Comparison of ENCODE assay signal across 10 mouse cellular contexts in genomic region chr3:97682159-97682502, GRCm38 (mm10). TPM values are rescaled to one million over a fixed set of nuclear protein-coding genes. Genes with fewer than 3 reads are reported as not detected.
A peak's percentile ranks its signal among the peaks of the same experiment; 100 is the strongest.
DNase-seq lines count a peak whose midpoint lies in the region; ATAC-seq and TF ChIP-seq lines count a peak whose summit lies in the region.
"Had no signal": no experiment of that assay in that cellular context is flagged by ENCODE, and none has a peak within 500 bp of the region (broad histone marks: within the 10 kb centered on the region; RNA-seq: fewer than 3 reads in every experiment).

No protein-coding gene starts in this region.

- in situ Hi-C loops in ES-E14 (cut with MboI; ENCODE audit: low sequenced_read_pairs in 2 of 2, unreplicated experiment in 2 of 2), result loop anchor here in 1 of 2 experiments (10.0 kb wide), 1 partner anchor 203 kb away; the partner anchor contains the start of gene Pde4dip

- H3K9ac ChIP-seq in heart, embryonic 14.5 days (ENCODE audit: low read length), result peak overlapping the region; percentile 62
- peak overlapping the region; percentile 41; the same call in 1 of the 2 replicates for H3K9ac ChIP-seq in ES-E14 (ENCODE audit: insufficient read depth, low read depth, low read length, poor library complexity, severe bottlenecking)
- H3K9ac ChIP-seq in forebrain, postnatal 0 days, result no peak overlapping the region

- WGBS in heart, embryonic 14.5 days, result 2% methylated on average over 11 of the region's 11 CpGs
- 5% methylated on average over 11 of the region's 11 CpGs for WGBS in forebrain, postnatal 0 days
- WGBS in macrophage (ENCODE audit: missing documents), result 10% methylated on average over 11 of the region's 11 CpGs

- no peaks in the 10 kb centered on the region for H3K9me3 ChIP-seq in heart, embryonic 14.5 days (ENCODE audit: control insufficient read depth, low read length)
- no peaks in the 10 kb centered on the region for H3K9me3 ChIP-seq in ES-E14 (ENCODE audit: control insufficient read depth, insufficient read depth, low read depth, low read length)
- no peaks in the 10 kb centered on the region for H3K9me3 ChIP-seq in forebrain, postnatal 0 days (ENCODE audit: low read length)

- TF ChIP-seq CTCF in forebrain, postnatal 0 days (IDR thresholded peaks at IDR 0.05; ENCODE audit: low read depth), result no peak

- peak overlapping the region; percentile 42 to 43 for H3K4me3 ChIP-seq in heart, embryonic 14.5 days (ENCODE audit: control insufficient read depth in 1 of 2, insufficient read depth in 1 of 2, low read depth in 1 of 2, low read length in 2 of 2)
- peak overlapping the region in 1 of 2 experiments; percentile 63; a peak in 1 of 4 replicates for H3K4me3 ChIP-seq in ES-E14 (ENCODE audit: insufficient read depth in 1 of 2, low read depth in 1 of 2, low read length in 2 of 2, poor library complexity in 1 of 2, severe bottlenecking in 1 of 2)
- H3K4me3 ChIP-seq in forebrain, postnatal 0 days (ENCODE audit: low read depth, low read length), result peak overlapping the region; percentile 44
- peak overlapping the region; percentile 48 for H3K4me3 ChIP-seq in macrophage (ENCODE audit: inconsistent target)

- no peaks in the 10 kb centered on the region for H3K27me3 ChIP-seq in heart, embryonic 14.5 days (ENCODE audit: control insufficient read depth, insufficient read depth, low read length)
- no peaks in the 10 kb centered on the region for H3K27me3 ChIP-seq in forebrain, postnatal 0 days (ENCODE audit: insufficient read depth, low read length)
- H3K27me3 ChIP-seq: Patski had no signal

- intact Hi-C loops in heart, postnatal 10 days (cut with DNase I), result loop anchor here (10.0 kb wide), 1 partner anchor 333 kb away; the partner anchor contains the start of gene Notch2
- intact Hi-C loops in left cerebral cortex, postnatal 25 days (cut with DNase I), result loop anchor here (5.0 kb wide), 1 partner anchor 545 kb away; no protein-coding TSS in a partner anchor

- no peak overlapping the region for H3K27ac ChIP-seq in heart, embryonic 14.5 days (replicated peaks in 1 of 2; ENCODE audit: control insufficient read depth in 1 of 2, insufficient read depth in 1 of 2, low read depth in 2 of 2, low read length in 2 of 2)
- H3K27ac ChIP-seq in ES-E14 (ENCODE audit: insufficient read depth, low read depth, low read length, poor library complexity, severe bottlenecking), result peak overlapping the region; percentile 5; the same call in 1 of the 2 replicates
- no peak overlapping the region for H3K27ac ChIP-seq in forebrain, postnatal 0 days (ENCODE audit: low read depth, low read length)
- no peak overlapping the region for H3K27ac ChIP-seq in macrophage

- H3K4me1 ChIP-seq in heart, embryonic 14.5 days (ENCODE audit: control insufficient read depth in 2 of 2, insufficient read depth in 2 of 2, low read length in 2 of 2), result peaks cover 19 to 30% of the 10 kb centered on the region in 2 experiments
- H3K4me1 ChIP-seq in ES-E14 (ENCODE audit: control insufficient read depth in 2 of 2, insufficient read depth in 2 of 2, low read length in 2 of 2, poor library complexity in 1 of 2), result peaks cover 0 to 13% of the 10 kb centered on the region in 2 experiments; a peak in 2 of 4 replicates
- no peaks in the 10 kb centered on the region for H3K4me1 ChIP-seq in forebrain, postnatal 0 days (ENCODE audit: insufficient read depth)

- H3K4me2 ChIP-seq in heart, embryonic 14.5 days (ENCODE audit: low read length), result peak overlapping the region; percentile 87
- peak overlapping the region; percentile 60 for H3K4me2 ChIP-seq in forebrain, postnatal 0 days (ENCODE audit: low read depth)

- ATAC-seq in heart, embryonic 14.5 days (ENCODE audit: insufficient number of reproducible peaks, insufficient read depth, low FRiP score, low read depth), result no peak
- ATAC-seq in forebrain, postnatal 0 days, result no peak
- ATAC-seq: Patski had no signal

- H3K79me2 ChIP-seq in macrophage (ENCODE audit: inconsistent target), result no peaks in the 10 kb centered on the region

- DNase-seq in heart, postnatal 10 days, result no peak
- DNase-seq in ES-E14 (ENCODE audit: low read depth, low spot score), result no peak
- no peak for DNase-seq in forebrain, postnatal 0 days
- DNase-seq in urinary bladder, postnatal 36 days (ENCODE audit: low spot score in 2 of 2), result no peak
- DNase-seq in left cerebral cortex, postnatal 25 days (ENCODE audit: low spot score in 2 of 2), result no peak
- no peak for DNase-seq in gastrocnemius, postnatal 25 days

- H3K36me3 ChIP-seq in heart, embryonic 14.5 days (ENCODE audit: control insufficient read depth, insufficient read depth, low read length), result no peaks in the 10 kb centered on the region
- H3K36me3 ChIP-seq in ES-E14 (ENCODE audit: control insufficient read depth, insufficient read depth, low read length, poor library complexity, severe bottlenecking) (no peaks in the 10 kb centered on the region), macrophage (ENCODE audit: inconsistent target) (no peaks in the 10 kb centered on the region)
- H3K36me3 ChIP-seq in forebrain, postnatal 0 days (ENCODE audit: insufficient read depth), result no peaks in the 10 kb centered on the region

TF ChIP-seq in ES-E14, 5 proteins besides CTCF, POLR2A, EP300 and RAD21:
- TF ChIP-seq CHD2 (IDR thresholded peaks at IDR 0.05; ENCODE audit: low read depth, low read length), result no peak

RNA-seq across cellular contexts. Expression of gene Gm17651, which starts 7.6 kb away (rescaled TPM):
- not detected in 2 replicates for polyA plus RNA-seq in heart, embryonic 14.5 days (2014; fragmentation: Nextera tagmentation; extraction: Ambion mirVana)
- total RNA-seq in heart, postnatal 10 days (2021), result not detected
- not detected in 2 replicates for total RNA-seq in ES-E14 (2012; rRNA removed)
- total RNA-seq in forebrain, postnatal 0 days (2014; rRNA removed), result not detected in 2 replicates
- polyA plus RNA-seq in forebrain, postnatal 0 days (2015; fragmentation: Nextera tagmentation; extraction: Ambion mirVana), result not detected in 2 replicates
- not detected for total RNA-seq in macrophage (2018; cell fraction: chromatin; rRNA removed)
- total RNA-seq in macrophage (2018; cell fraction: cytosol; rRNA removed), result not detected
- total RNA-seq in macrophage (2018; cell fraction: nucleus; rRNA removed), result not detected
- polyA plus RNA-seq in macrophage (2018), result not detected in 3 replicates
- not detected for total RNA-seq in left cerebral cortex, postnatal 25 days (2021)
- not detected for total RNA-seq in gastrocnemius, postnatal 25 days (2021)
- total RNA-seq: neutrophil, adult 5-6 weeks had no signal
- polyA plus RNA-seq: Patski had no signal

RNA-seq across cellular contexts. Expression of gene Prkab2, which starts 24.1 kb away (rescaled TPM):
- 14.1 and 14.4 TPM in 2 replicates for polyA plus RNA-seq in heart, embryonic 14.5 days (2014; fragmentation: Nextera tagmentation; extraction: Ambion mirVana)
- 10 to 100 TPM; 17.5 to 18.8 TPM for total RNA-seq in heart, postnatal 10 days (2021)
- total RNA-seq in ES-E14 (2012; rRNA removed), result 7.0 and 7.5 TPM in 2 replicates
- 24.5 and 24.9 TPM in 2 replicates for total RNA-seq in forebrain, postnatal 0 days (2014; rRNA removed)
- polyA plus RNA-seq in forebrain, postnatal 0 days (2015; fragmentation: Nextera tagmentation; extraction: Ambion mirVana), result 12.7 and 18.1 TPM in 2 replicates
- 10 to 100 TPM; 10.3 to 39.2 (median 17.2) TPM for total RNA-seq in macrophage (2018; cell fraction: chromatin; rRNA removed)
- 1 to 10 TPM; 1.5 to 8.6 (median 4.3) TPM for total RNA-seq in macrophage (2018; cell fraction: cytosol; rRNA removed)
- 10 to 100 TPM in 25 of 26 experiments, 1 to 10 TPM in 1; 9.9 to 44.2 (median 24.6) TPM for total RNA-seq in macrophage (2018; cell fraction: nucleus; rRNA removed)
- 4.9 to 7.3 TPM (median 6.5 TPM) in 3 replicates for polyA plus RNA-seq in macrophage (2018)
- 10 to 100 TPM; 27.9 to 30.6 TPM for total RNA-seq in left cerebral cortex, postnatal 25 days (2021)
- 100 to 1,000 TPM; 117 to 130 TPM for total RNA-seq in gastrocnemius, postnatal 25 days (2021)

RNA-seq across cellular contexts. Expression of gene Fmo5, which starts 53.5 kb away (rescaled TPM):
- 3.6 and 3.7 TPM in 2 replicates for polyA plus RNA-seq in heart, embryonic 14.5 days (2014; fragmentation: Nextera tagmentation; extraction: Ambion mirVana)
- 1 to 10 TPM; 7.5 to 7.6 TPM for total RNA-seq in heart, postnatal 10 days (2021)
- total RNA-seq in ES-E14 (2012; rRNA removed), result 0.27 and 0.90 TPM in 2 replicates
- 0.54 and 0.76 TPM in 2 replicates for total RNA-seq in forebrain, postnatal 0 days (2014; rRNA removed)
- polyA plus RNA-seq in forebrain, postnatal 0 days (2015; fragmentation: Nextera tagmentation; extraction: Ambion mirVana), result 0.97 and 1.2 TPM in 2 replicates
- 10 to 100 TPM in 1 of 26 experiments, 1 to 10 TPM in 18, under 1 TPM in 7; 0.33 to 10.9 (median 3.0) TPM for total RNA-seq in macrophage (2018; cell fraction: chromatin; rRNA removed)
- total RNA-seq in macrophage (2018; cell fraction: cytosol; rRNA removed), result 10 to 100 TPM in 1 of 26 experiments, 1 to 10 TPM in 25; 2.8 to 11.7 (median 5.2) TPM
- total RNA-seq in macrophage (2018; cell fraction: nucleus; rRNA removed), result 10 to 100 TPM in 1 of 26 experiments, 1 to 10 TPM in 23, under 1 TPM in 2; 0.65 to 11.0 (median 3.1) TPM
- polyA plus RNA-seq in macrophage (2018), result 3.4 to 9.3 TPM (median 7.6 TPM) in 3 replicates
- total RNA-seq in left cerebral cortex, postnatal 25 days (2021), result 1 to 10 TPM; 2.5 to 4.1 TPM
- 1 to 10 TPM; 4.9 to 6.0 TPM for total RNA-seq in gastrocnemius, postnatal 25 days (2021)
